Mouse (Mus musculus) lung, embryonic 14.5 days (tissue): ENCODE measurements around the gene Doc2g. TPM values are rescaled to one million over a fixed set of nuclear protein-coding genes. Genes with fewer than 3 reads are reported as not detected.

ENCODE experiments used
- ATAC-seq: fragments of 200-750 bp; cut with Nextera tagmentation; 2 replicates; pipeline ENCODE4 v1.8.0; 2017; ENCODE audit warnings: mild to moderate bottlenecking, moderate TSS enrichment, moderate library complexity; ENCODE audit not compliant: insufficient read depth
- DNase-seq: peaks from one replicate; pipeline ENCODE4 v3.0.0-alpha.2; 2015
- H3K27ac ChIP-seq: fragments of 300-500 bp; sonication (generic); 2 replicates; pipeline ENCODE4 v1.5.1; 2014; ENCODE audit warnings: low read depth, mild to moderate bottlenecking, moderate library complexity
- H3K27me3 ChIP-seq: fragments of 300-500 bp; sonication (generic); 2 replicates; pipeline ENCODE4 v1.6.1; 2014; ENCODE audit warnings: low read length, control low read depth; ENCODE audit not compliant: insufficient read depth
- H3K36me3 ChIP-seq: fragments of 300-500 bp; sonication (generic); 2 replicates; pipeline ENCODE4 v1.6.1; 2014; ENCODE audit warnings: control low read depth; ENCODE audit not compliant: insufficient read depth
- H3K4me1 ChIP-seq: fragments of 300-500 bp; sonication (generic); 2 replicates; pipeline ENCODE4 v1.6.1; 2014; ENCODE audit warnings: antibody characterized with exemption, control low read depth; ENCODE audit not compliant: insufficient read depth
- H3K4me2 ChIP-seq: fragments of 300-500 bp; sonication (generic); 2 replicates; pipeline ENCODE4 v1.6.1; 2014; ENCODE audit warnings: mild to moderate bottlenecking
- H3K4me3 ChIP-seq: fragments of 300-500 bp; sonication (generic); 2 replicates; pipeline ENCODE4 v1.5.1; 2014; ENCODE audit warnings: low read depth, low read length
- H3K9ac ChIP-seq: fragments of 300-500 bp; sonication (generic); 2 replicates; pipeline ENCODE4 v1.6.1; 2014
- H3K9me3 ChIP-seq: fragments of 300-500 bp; sonication (generic); 2 replicates; pipeline ENCODE4 v1.6.1; 2016; ENCODE audit warnings: low read depth, low read length, control low read depth
- CTCF ChIP-seq: IDR thresholded peaks from 2 replicates; pipeline ENCODE4 v1.5.1; 2016; ENCODE audit warnings: antibody characterized with exemption, low read depth
- WGBS: fragments of 180-500 bp; shearing (Covaris S2); extraction: QIAGEN DNeasy Blood & Tissue Kit; methylation state at CpG from one replicate; pipeline ENCODE4 v1.1.7; 2014; 5-methylcytosine and 5-hydroxymethylcytosine counted together
- polyA plus RNA-seq: library from polyadenylated mRNA; unstranded; fragments of >200 nt; fragmentation: Nextera tagmentation; extraction: Ambion mirVana; gene quantifications from 2 replicates; pipeline ENCODE4 v1.2.1, GENCODE M21; 2014

The Doc2g gene
- polyA plus RNA-seq, 1 experiment from 2014 or later: 2.2 TPM

- H3K4me2 ChIP-seq: no peak overlapping the region
Observed at GRCm38 (mm10) chr19:3996747-3997146, 6.4 kb upstream of the Doc2g start.

DNA sequence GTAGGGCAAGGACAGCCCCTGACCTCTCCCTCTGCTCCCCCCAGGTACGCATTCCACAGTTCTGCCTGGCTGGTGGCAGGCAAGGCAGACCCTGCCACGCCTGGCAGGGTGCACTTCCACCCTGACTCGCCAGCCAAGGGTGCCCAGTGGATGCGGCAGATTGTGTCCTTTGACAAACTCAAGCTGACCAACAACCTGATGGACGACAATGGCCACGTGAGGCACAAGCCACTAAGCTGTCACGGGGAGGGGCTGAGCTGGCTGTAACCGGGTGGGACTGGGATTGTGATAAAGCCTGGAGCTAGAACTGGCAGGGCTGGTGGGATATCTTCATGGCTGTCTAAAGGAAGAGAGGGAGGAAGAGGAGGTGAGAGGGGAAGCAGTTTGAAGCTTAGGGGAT, 5.9 kb upstream of the Doc2g start:
- TF ChIP-seq CTCF: no peak
- H3K27ac ChIP-seq: no peak overlapping the region
- no peaks in the 10 kb centered on the region for H3K9me3 ChIP-seq
- no peaks in the 10 kb centered on the region for H3K27me3 ChIP-seq
- ATAC-seq (no peak), DNase-seq (no peak)
- no peak overlapping the region for H3K4me2 ChIP-seq
- H3K4me1 ChIP-seq: peaks cover 5% of the 10 kb centered on the region; the same call in 1 of the 2 replicates
- no peak overlapping the region for H3K4me3 ChIP-seq
- WGBS: 41% methylated on average over 8 of the region's 8 CpGs
- H3K9ac ChIP-seq: no peak overlapping the region
- H3K36me3 ChIP-seq: no peaks in the 10 kb centered on the region

More at GRCm38 (mm10) chr19:3996747-3997146, 6.4 kb upstream of the Doc2g start:
- no peaks in the 10 kb centered on the region for H3K36me3 ChIP-seq
- no peak overlapping the region for H3K4me3 ChIP-seq
- no peak for ATAC-seq
- TF ChIP-seq CTCF: no peak
- 70% methylated on average over 8 of the region's 8 CpGs for WGBS
- DNase-seq: no peak
- H3K27ac ChIP-seq: no peak overlapping the region
- no peaks in the 10 kb centered on the region for H3K9me3 ChIP-seq
- H3K4me1 ChIP-seq: peaks cover 5% of the 10 kb centered on the region; the same call in 1 of the 2 replicates
- H3K27me3 ChIP-seq: no peaks in the 10 kb centered on the region
- no peak overlapping the region for H3K9ac ChIP-seq

DNA sequence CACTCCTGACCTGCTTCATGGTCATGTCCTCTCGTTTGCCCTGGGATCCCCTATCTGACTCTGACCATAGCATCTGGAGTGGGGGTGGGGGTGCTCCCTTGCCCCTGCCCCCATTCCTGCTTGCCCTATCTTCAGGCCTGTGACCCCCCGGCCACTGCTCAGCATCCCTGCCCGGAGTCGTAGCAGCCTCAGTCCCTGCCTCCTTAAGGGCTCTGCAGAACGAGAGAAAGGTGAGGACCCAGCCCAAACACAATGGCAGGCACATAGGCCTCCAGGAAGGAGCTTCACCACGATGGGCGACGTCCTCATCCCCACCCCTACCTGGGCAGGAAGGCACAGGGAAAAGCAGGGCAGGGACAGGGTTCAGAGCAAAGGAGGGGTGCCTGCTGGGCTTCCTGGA, 4.8 kb upstream of the Doc2g start:
- DNase-seq: no peak
- Histone ChIP-seq H3K36me3 (no peaks in the 10 kb centered on the region), H3K4me1 (peaks cover 5% of the 10 kb centered on the region; the same call in 1 of the 2 replicates), H3K27ac (no peak overlapping the region), H3K9me3 (no peaks in the 10 kb centered on the region), H3K4me2 (no peak overlapping the region), H3K9ac (no peak overlapping the region), H3K27me3 (no peaks in the 10 kb centered on the region), H3K4me3 (no peak overlapping the region)
- no peak for TF ChIP-seq CTCF
- 69% methylated on average over 8 of the region's 8 CpGs for WGBS
- no peak for ATAC-seq

DNA sequence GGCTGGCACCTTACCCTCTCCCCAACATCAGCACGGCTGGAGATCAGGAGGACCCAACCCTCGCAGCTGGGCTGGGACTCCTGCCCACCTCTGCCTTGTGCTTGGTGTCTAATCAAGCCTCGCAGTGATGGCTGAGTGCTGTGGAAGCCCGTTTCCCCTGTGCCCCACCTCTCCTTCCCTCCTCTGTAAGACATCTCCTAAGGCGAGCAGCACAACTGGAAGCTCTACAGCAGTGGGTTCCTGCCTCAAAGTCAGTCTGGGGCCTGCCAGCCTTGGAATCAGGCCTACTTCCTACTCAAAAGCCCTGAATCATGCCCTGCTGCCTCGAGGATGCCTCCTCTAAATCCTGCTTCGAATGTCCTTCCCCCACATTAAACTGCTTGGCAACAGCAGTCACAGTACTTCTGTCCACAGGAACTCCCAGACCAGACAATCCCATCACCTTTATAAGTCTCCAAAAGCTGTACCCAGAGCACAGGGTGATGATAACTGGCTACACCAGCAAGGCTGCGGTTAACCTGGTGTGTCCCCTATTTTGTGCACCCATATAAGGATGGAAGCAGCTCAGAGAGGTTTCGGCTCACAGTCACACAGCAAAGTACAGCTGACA, 3.9 kb upstream of the Doc2g start:
- peak overlapping the region; percentile 48; the same call in 1 of the 2 replicates for H3K4me3 ChIP-seq
- peaks cover 5% of the 10 kb centered on the region; the same call in 1 of the 2 replicates for H3K4me1 ChIP-seq
- ATAC-seq: no peak
- H3K4me2 ChIP-seq: peak overlapping the region; percentile 93; the same call in 1 of the 2 replicates
- WGBS: 77% methylated on average over 9 of the region's 9 CpGs
- peak overlapping the region; percentile 97; the same call in 1 of the 2 replicates for H3K27ac ChIP-seq
- no peak for DNase-seq
- H3K9ac ChIP-seq: no peak overlapping the region
- H3K27me3 ChIP-seq: no peaks in the 10 kb centered on the region
- H3K9me3 ChIP-seq: no peaks in the 10 kb centered on the region
- TF ChIP-seq CTCF: no peak
- H3K36me3 ChIP-seq: no peaks in the 10 kb centered on the region

DNA sequence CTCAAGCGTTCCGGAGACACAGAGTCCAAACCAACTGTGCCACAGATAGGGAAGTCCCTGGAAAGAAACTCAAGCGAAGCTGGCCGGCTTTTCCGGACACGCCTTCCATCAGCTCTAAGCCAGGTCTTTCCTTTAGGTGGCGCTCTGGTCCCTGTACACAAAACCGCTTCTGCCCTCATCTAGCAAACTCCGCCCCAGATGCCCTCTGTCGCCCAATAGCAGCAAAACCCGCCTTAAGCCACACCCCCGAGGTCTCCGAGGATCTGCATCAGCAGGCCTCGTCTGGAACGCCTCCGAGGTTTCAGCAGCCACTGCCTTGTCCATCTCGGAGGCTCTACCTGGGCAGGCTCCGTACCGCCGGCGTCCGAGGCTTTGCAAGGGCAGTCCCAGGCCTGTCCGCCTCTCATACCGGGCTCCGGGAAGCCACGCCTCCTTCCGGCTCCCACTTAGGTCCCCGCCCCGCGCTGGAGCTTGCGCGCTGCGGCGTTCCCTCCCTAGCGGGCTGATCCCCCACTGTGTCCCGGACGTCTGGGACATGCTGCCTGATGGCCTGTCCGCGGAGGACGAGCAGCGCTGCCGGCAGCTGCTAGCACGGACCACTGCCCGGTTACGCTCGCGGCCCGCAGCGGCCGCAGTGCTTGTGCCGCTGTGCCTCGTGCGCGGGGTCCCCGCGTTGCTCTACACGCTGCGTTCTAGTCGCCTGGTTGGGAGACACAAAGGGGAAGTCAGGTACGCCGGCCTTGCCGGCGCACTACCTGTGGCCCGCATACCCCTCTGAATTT, 2.8 kb upstream of the Doc2g start, which contains the start of the genes Nudt8 and Gm49405:
Nudt8 (plus strand) TSS at position 462 of the 782 bp plus-strand sequence.
Gm49405 (plus strand) TSS at position 508 of the 782 bp plus-strand sequence.
- peak; percentile 84 for TF ChIP-seq CTCF
- 0% methylated on average over 64 of the region's 64 CpGs for WGBS
- Histone ChIP-seq H3K4me2 (peak within 1 kb of the TSS; percentile 93), H3K9ac (peak within 1 kb of the TSS; percentile 67), H3K36me3 (peaks cover 5% of the 10 kb centered on the region; the same call in 1 of the 2 replicates), H3K27ac (peak within 1 kb of the TSS; percentile 97), H3K9me3 (no peaks in the 10 kb centered on the region), H3K27me3 (no peaks in the 10 kb centered on the region), H3K4me3 (peak within 1 kb of the TSS; percentile 48), H3K4me1 (peaks cover 5% of the 10 kb centered on the region; the same call in 1 of the 2 replicates)
- DNase-seq: peak; percentile 99
- ATAC-seq: peak; percentile 94

DNA sequence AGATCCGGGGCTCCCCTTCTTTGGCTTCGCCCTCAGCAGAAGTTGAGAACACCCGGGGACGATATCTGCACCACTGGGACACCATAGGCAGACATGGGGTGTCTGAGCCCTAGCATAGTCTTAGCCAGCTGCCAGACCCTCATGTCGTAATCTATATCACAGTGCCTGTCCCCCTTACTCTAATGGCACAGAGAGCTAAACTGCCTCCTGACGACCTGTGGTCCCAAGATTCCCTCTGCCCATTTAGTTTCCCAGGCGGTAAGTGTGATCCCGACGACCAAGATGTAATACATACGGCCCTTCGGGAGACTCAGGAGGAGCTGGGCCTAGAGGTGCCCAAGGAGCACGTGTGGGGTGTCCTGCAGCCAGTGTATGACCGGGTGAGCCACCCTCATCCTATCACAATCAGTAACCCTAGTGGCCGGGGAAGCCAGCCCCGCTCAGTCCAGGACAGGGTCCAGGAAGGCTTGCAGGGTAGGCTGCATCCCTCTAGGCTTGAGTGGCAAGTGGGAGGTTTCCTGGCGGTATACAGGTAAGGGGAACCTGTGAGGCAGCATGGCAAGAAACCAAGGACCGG, 2.1 kb upstream of the Doc2g start:
- Histone ChIP-seq H3K27ac (peak overlapping the region; percentile 97), H3K9me3 (no peaks in the 10 kb centered on the region), H3K36me3 (peaks cover 8% of the 10 kb centered on the region), H3K4me3 (peak overlapping the region; percentile 48), H3K4me1 (peaks cover 5% of the 10 kb centered on the region; the same call in 1 of the 2 replicates), H3K9ac (peak overlapping the region; percentile 67), H3K4me2 (peak overlapping the region; percentile 93), H3K27me3 (no peaks in the 10 kb centered on the region)
- TF ChIP-seq CTCF: no peak
- WGBS: 17% methylated on average over 17 of the region's 17 CpGs
- peak; percentile 20 for DNase-seq
- peak; percentile 18; the same call in 1 of the 2 replicates for ATAC-seq
